Mouse (Mus musculus) frontal cortex, adult (tissue): ENCODE results near the gene Ifi211.
A peak's percentile ranks its signal among the peaks of the same experiment; 100 is the strongest.
"Not testable (repeated sequence)": the region's sequence is repeated elsewhere in the genome, so short reads cannot be mapped to it uniquely, and the experiment has no call there.

ENCODE experiments used
- ATAC-seq: cut with Nextera tagmentation; 2 replicates; pipeline ENCODE4 v1.9.2; 2017; ENCODE audit warnings: mild to moderate bottlenecking, moderate library complexity, mixed read lengths; ENCODE audit not compliant: low TSS enrichment

Gene Ifi211

GRCm38 (mm10) chr1:173879225-173879987, 33.4 kb downstream of the Ifi211 start:
- not testable (repeated sequence) for ATAC-seq

GRCm38 (mm10) chr1:173878264-173878663, 34.6 kb downstream of the Ifi211 start:
- not testable (repeated sequence) for ATAC-seq

- ATAC-seq = not testable (repeated sequence)
Observed at GRCm38 (mm10) chr1:173877125-173877524, 35.7 kb downstream of the Ifi211 start.

GRCm38 (mm10) chr1:173868586-173868985, 44.3 kb downstream of the Ifi211 start:
- ATAC-seq = not testable (repeated sequence)

- no peak for ATAC-seq
Observed at GRCm38 (mm10) chr1:173866504-173866903, 46.3 kb downstream of the Ifi211 start.

- ATAC-seq = peak; percentile 70; the same call in 1 of the 2 replicates
Observed at GRCm38 (mm10) chr1:173853711-173854110, 59.1 kb downstream of the Ifi211 start.

GRCm38 (mm10) chr1:173852853-173853252, 60.0 kb downstream of the Ifi211 start:
- not testable (repeated sequence) for ATAC-seq
